Mouse (Mus musculus) kidney, adult 2 months (tissue): ENCODE results near the gene Zyx. TPM values are rescaled to one million over a fixed set of nuclear protein-coding genes. Genes with fewer than 3 reads are reported as not detected.

ENCODE experiments used
- DNase-seq: peaks from one replicate; pipeline ENCODE4 v3.0.0; 2021
- H3K27ac ChIP-seq: fragments of 200-500 bp; 2 replicates; pipeline ENCODE4 v1.5.1; 2012; ENCODE audit warnings: low read depth, low read length, control low read depth, inconsistent platforms; ENCODE audit not compliant: insufficient read depth
- H3K27me3 ChIP-seq: fragments of 200-500 bp; replicated peaks from 2 replicates; pipeline ENCODE4 v1.6.1; 2012; ENCODE audit warnings: mild to moderate bottlenecking, moderate library complexity, low read length, inconsistent platforms; ENCODE audit not compliant: control insufficient read depth, insufficient read depth
- H3K36me3 ChIP-seq: fragments of 200-500 bp; 2 replicates; pipeline ENCODE4 v1.6.1; 2012; ENCODE audit warnings: mild to moderate bottlenecking, moderate library complexity, low read length, inconsistent platforms; ENCODE audit not compliant: control insufficient read depth, insufficient read depth
- H3K4me1 ChIP-seq: fragments of 200-500 bp; 2 replicates; pipeline ENCODE4 v1.6.1; 2011; ENCODE audit warnings: low read length; ENCODE audit not compliant: control insufficient read depth, insufficient read depth
- H3K4me3 ChIP-seq: fragments of 200-500 bp; 2 replicates; pipeline ENCODE4 v1.5.1; 2011; ENCODE audit warnings: mild to moderate bottlenecking, low read depth, low read length, control low read depth; ENCODE audit not compliant: insufficient read depth
- CTCF ChIP-seq: fragments of 200-500 bp; conservative IDR thresholded peaks from 2 replicates; pipeline ENCODE4 v1.5.1; 2011; ENCODE audit warnings: low read depth, mild to moderate bottlenecking, control low read depth, low read length, moderate library complexity, mixed read lengths; ENCODE audit not compliant: insufficient read depth, insufficient read length
- POLR2A ChIP-seq: fragments of 200-500 bp; IDR thresholded peaks from one replicate; pipeline ENCODE4 v1.6.1; 2011; ENCODE audit warnings: low read depth, low read length, control low read depth
- WGBS: fragments of 180-500 bp; shearing (Covaris S2); methylation state at CpG from one replicate; pipeline ENCODE4 v1.1.7; 2018; 5-methylcytosine and 5-hydroxymethylcytosine counted together
- polyA plus RNA-seq: library from polyadenylated mRNA; depleted of rRNA; stranded (reverse); fragments of >200 nt; gene quantifications from 2 replicates; pipeline ENCODE4 v1.2.3, GENCODE M21; 2012

Gene Zyx
- polyA plus RNA-seq, 1 experiment: 90.0 TPM

- Histone ChIP-seq H3K4me3 (peak within 1 kb of the TSS; percentile 44; the same call in 1 of the 2 replicates), H3K27me3 (peaks cover 2% of the 10 kb centered on the region; the same call in 1 of the 2 replicates), H3K4me1 (no peaks in the 10 kb centered on the region), H3K36me3 (no peaks in the 10 kb centered on the region), H3K27ac (no peak within 1 kb of the TSS)
- 1% methylated on average over 37 of the region's 68 CpGs for WGBS
- DNase-seq: no peak
- TF ChIP-seq CTCF (no peak), POLR2A (no peak)
These were observed 24.8 kb upstream of the Zyx start, which contains the start of gene Fam131b for GRCm38 (mm10) chr6:42324482-42325267. Gene Fam131b (minus strand): TSS chr6:42324643.

- DNase-seq: peak; percentile 72
- H3K36me3 ChIP-seq: no peaks in the 10 kb centered on the region
- H3K27me3 ChIP-seq: peaks cover 2% of the 10 kb centered on the region; the same call in 1 of the 2 replicates
- TF ChIP-seq POLR2A (no peak), CTCF (peak; percentile 78)
- no peak overlapping the region for H3K27ac ChIP-seq
- H3K4me1 ChIP-seq: no peaks in the 10 kb centered on the region
- H3K4me3 ChIP-seq: no peak overlapping the region
- WGBS: 9% methylated on average over 7 of the region's 7 CpGs
These were observed 24.2 kb upstream of the Zyx start for GRCm38 (mm10) chr6:42325268-42325609.

GRCm38 (mm10) chr6:42326509-42326908, 22.9 kb upstream of the Zyx start:
- TF ChIP-seq POLR2A (no peak), CTCF (no peak)
- no peak for DNase-seq
- peaks cover 2% of the 10 kb centered on the region; the same call in 1 of the 2 replicates for H3K27me3 ChIP-seq
- H3K36me3 ChIP-seq: no peaks in the 10 kb centered on the region
- no peaks in the 10 kb centered on the region for H3K4me1 ChIP-seq
- no peak overlapping the region for H3K4me3 ChIP-seq
- 93% methylated on average over 3 of the region's 3 CpGs for WGBS
- H3K27ac ChIP-seq: no peak overlapping the region

DNA sequence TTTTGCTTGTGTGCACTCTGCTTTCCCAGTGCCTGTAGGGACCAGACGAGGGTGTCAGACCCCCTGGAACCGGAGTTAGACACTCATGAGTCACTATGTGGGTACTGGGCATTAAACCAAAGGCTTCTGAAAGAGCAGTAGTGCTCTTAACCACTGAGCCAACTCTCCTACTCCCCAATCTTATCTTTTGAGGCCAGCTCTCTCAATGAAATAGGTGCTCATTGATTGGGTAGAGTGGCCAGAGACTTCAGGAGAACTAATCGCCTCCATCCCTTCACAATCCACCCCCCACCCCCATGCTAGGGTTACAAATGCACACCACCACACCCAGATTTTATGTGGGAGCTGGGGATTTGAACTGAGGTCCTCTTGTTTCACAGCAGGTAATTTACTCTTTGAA, 20.7 kb upstream of the Zyx start:
- 78% methylated on average over 3 of the region's 3 CpGs for WGBS

GRCm38 (mm10) chr6:42330216-42330615, 19.2 kb upstream of the Zyx start:
- 77% methylated on average over 3 of the region's 3 CpGs for WGBS
- Histone ChIP-seq H3K4me3 (no peak overlapping the region), H3K4me1 (no peaks in the 10 kb centered on the region), H3K36me3 (no peaks in the 10 kb centered on the region), H3K27me3 (no peaks in the 10 kb centered on the region), H3K27ac (no peak overlapping the region)
- DNase-seq: no peak
- no peak for TF ChIP-seq POLR2A
- TF ChIP-seq CTCF: no peak

More for the DNA sequence above, 20.7 kb upstream of the Zyx start:
- Histone ChIP-seq H3K4me1 (no peaks in the 10 kb centered on the region), H3K27ac (no peak overlapping the region), H3K4me3 (no peak overlapping the region), H3K36me3 (no peaks in the 10 kb centered on the region), H3K27me3 (peaks cover 2% of the 10 kb centered on the region; the same call in 1 of the 2 replicates)
- DNase-seq: no peak
- TF ChIP-seq CTCF (no peak), POLR2A (no peak)

GRCm38 (mm10) chr6:42330946-42331345, 18.5 kb upstream of the Zyx start:
- H3K27ac ChIP-seq: no peak overlapping the region
- peak; percentile 51 for DNase-seq
- H3K4me1 ChIP-seq: no peaks in the 10 kb centered on the region
- no peak overlapping the region for H3K4me3 ChIP-seq
- H3K36me3 ChIP-seq: no peaks in the 10 kb centered on the region
- no peaks in the 10 kb centered on the region for H3K27me3 ChIP-seq
- 63% methylated on average over 3 of the region's 3 CpGs for WGBS
- TF ChIP-seq CTCF (no peak), POLR2A (no peak)

DNA sequence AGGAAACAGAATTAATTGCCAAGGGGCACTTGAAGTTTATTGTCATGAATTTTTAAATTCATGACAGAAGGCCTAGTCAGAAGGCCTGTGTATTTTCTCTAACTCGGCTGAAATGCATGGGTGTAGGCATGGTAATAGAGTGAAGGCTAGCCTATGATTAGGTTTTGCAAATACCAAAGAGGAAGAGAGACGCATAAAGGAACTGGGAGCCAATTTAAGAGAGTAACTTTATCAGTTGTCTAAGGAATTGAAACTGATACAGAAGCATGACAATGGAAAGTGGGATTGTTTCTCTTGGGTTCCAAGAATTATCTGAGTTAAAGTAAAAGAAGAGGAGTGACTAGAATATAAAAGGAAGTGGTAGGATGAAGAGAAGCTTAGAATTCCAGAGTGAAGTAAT, 10.2 kb upstream of the Zyx start:
- DNase-seq: no peak

More for the DNA sequence above, 10.2 kb upstream of the Zyx start:
- H3K4me1 ChIP-seq: no peaks in the 10 kb centered on the region
- no peak overlapping the region for H3K27ac ChIP-seq
- no peaks in the 10 kb centered on the region for H3K27me3 ChIP-seq
- H3K4me3 ChIP-seq: no peak overlapping the region
- WGBS: 92% methylated on average over 2 of the region's 2 CpGs
- H3K36me3 ChIP-seq: no peaks in the 10 kb centered on the region
- TF ChIP-seq POLR2A (no peak), CTCF (no peak)
